Mouse (Mus musculus) forebrain, embryonic 14.5 days (tissue): ENCODE data around the gene Rab3il1. TPM values are rescaled to one million over a fixed set of nuclear protein-coding genes. Genes with fewer than 3 reads are reported as not detected.
A peak's percentile ranks its signal among the peaks of the same experiment; 100 is the strongest.

Source experiments
- ATAC-seq: fragments of 200-750 bp; cut with Nextera tagmentation; 2 replicates; pipeline ENCODE4 v1.8.0; 2017; ENCODE audit warnings: mild to moderate bottlenecking, moderate library complexity
- DNase-seq: peaks from one replicate; pipeline ENCODE4 v3.0.0-alpha.2; 2015; ENCODE audit warnings: low spot score
- H3K27ac ChIP-seq: fragments of 300-500 bp; sonication (generic); 2 replicates; pipeline ENCODE4 v1.5.1; 2014; ENCODE audit warnings: low read depth, mild to moderate bottlenecking, control low read depth, low read length, moderate library complexity
- H3K27me3 ChIP-seq: fragments of 300-500 bp; sonication (generic); replicated peaks from 2 replicates; pipeline ENCODE4 v1.6.1; 2014; ENCODE audit warnings: low read length, control low read depth, mixed read lengths; ENCODE audit not compliant: control insufficient read depth, insufficient read depth
- H3K36me3 ChIP-seq: fragments of 300-500 bp; sonication (generic); 2 replicates; pipeline ENCODE4 v1.6.1; 2014; ENCODE audit warnings: low read length, control low read depth; ENCODE audit not compliant: control insufficient read depth, insufficient read depth
- H3K4me1 ChIP-seq: fragments of 300-500 bp; sonication (generic); 2 replicates; pipeline ENCODE4 v1.6.1; 2014; ENCODE audit warnings: antibody characterized with exemption, low read length, control low read depth; ENCODE audit not compliant: control insufficient read depth, insufficient read depth
- H3K4me2 ChIP-seq: fragments of 300-500 bp; sonication (generic); 2 replicates; pipeline ENCODE4 v1.6.1; 2014; ENCODE audit warnings: mild to moderate bottlenecking, control low read depth, low read length
- H3K4me3 ChIP-seq: fragments of 300-500 bp; sonication (generic); 2 replicates; pipeline ENCODE4 v1.5.1; 2014; ENCODE audit warnings: low read depth, low read length, control low read depth
- H3K9ac ChIP-seq: fragments of 300-500 bp; sonication (generic); 2 replicates; pipeline ENCODE4 v1.6.1; 2014; ENCODE audit warnings: mild to moderate bottlenecking, low read length, control low read depth, moderate library complexity
- H3K9me3 ChIP-seq: fragments of 300-500 bp; sonication (generic); replicated peaks from 2 replicates; pipeline ENCODE4 v1.6.1; 2016; ENCODE audit warnings: low read length, control low read depth, mixed read lengths; ENCODE audit not compliant: control insufficient read depth
- WGBS: fragments of 180-500 bp; shearing (Covaris S2); extraction: QIAGEN DNeasy Blood & Tissue Kit; methylation state at CpG from one replicate; pipeline ENCODE4 v1.1.7; 2014; 5-methylcytosine and 5-hydroxymethylcytosine counted together
- polyA plus RNA-seq: library from polyadenylated mRNA; unstranded; fragments of >200 nt; fragmentation: Nextera tagmentation; extraction: Ambion mirVana; gene quantifications from 2 replicates; pipeline ENCODE4 v1.2.1, GENCODE M21; 2014

The Rab3il1 gene
- polyA plus RNA-seq, 1 experiment from 2014 or later: 20.6 TPM

- ATAC-seq (no peak), DNase-seq (no peak)
- H3K4me1 ChIP-seq: peaks cover 3% of the 10 kb centered on the region; the same call in 1 of the 2 replicates
- peaks cover 98% of the 10 kb centered on the region for H3K36me3 ChIP-seq
- no peaks in the 10 kb centered on the region for H3K27me3 ChIP-seq
- H3K9me3 ChIP-seq: no peaks in the 10 kb centered on the region
- H3K4me3 ChIP-seq: no peak overlapping the region
- H3K27ac ChIP-seq: no peak overlapping the region
- no peak overlapping the region for H3K9ac ChIP-seq
- H3K4me2 ChIP-seq: no peak overlapping the region
- WGBS: 95% methylated on average over 4 of the region's 4 CpGs
These were observed 64.7 kb downstream of the Rab3il1 start for GRCm38 (mm10) chr19:10066189-10066500.

- peaks cover 3% of the 10 kb centered on the region for H3K4me1 ChIP-seq
- 96% methylated on average over 3 of the region's 3 CpGs for WGBS
- H3K27ac ChIP-seq: no peak overlapping the region
- peaks cover 98% of the 10 kb centered on the region for H3K36me3 ChIP-seq
- ATAC-seq: no peak
- H3K27me3 ChIP-seq: no peaks in the 10 kb centered on the region
- no peak overlapping the region for H3K4me2 ChIP-seq
- no peaks in the 10 kb centered on the region for H3K9me3 ChIP-seq
- DNase-seq: no peak
- no peak overlapping the region for H3K9ac ChIP-seq
- H3K4me3 ChIP-seq: no peak overlapping the region
These were observed 65.0 kb downstream of the Rab3il1 start for GRCm38 (mm10) chr19:10066502-10066901.

- Histone ChIP-seq H3K4me1 (peaks cover 3% of the 10 kb centered on the region), H3K27ac (no peak overlapping the region), H3K27me3 (no peaks in the 10 kb centered on the region), H3K9ac (no peak overlapping the region), H3K4me2 (no peak overlapping the region), H3K4me3 (no peak overlapping the region), H3K9me3 (no peaks in the 10 kb centered on the region), H3K36me3 (peaks cover 98% of the 10 kb centered on the region)
- WGBS: 27% methylated on average over 7 of the region's 7 CpGs
- peak; percentile 82 for DNase-seq
- ATAC-seq: peak; percentile 27
These were observed 66.2 kb downstream of the Rab3il1 start for GRCm38 (mm10) chr19:10067701-10068100.

GRCm38 (mm10) chr19:10070186-10070980, 68.9 kb downstream of the Rab3il1 start:
- Histone ChIP-seq H3K27ac (peak overlapping the region; percentile 21; the same call in 1 of the 2 replicates), H3K27me3 (no peaks in the 10 kb centered on the region), H3K4me1 (peaks cover 3% of the 10 kb centered on the region), H3K36me3 (peaks cover 98% of the 10 kb centered on the region), H3K9ac (0 out of 2 replicates have a peak overlapping the region, but pooled peaks have one; percentile 13), H3K9me3 (no peaks in the 10 kb centered on the region), H3K4me2 (no peak overlapping the region), H3K4me3 (no peak overlapping the region)
- ATAC-seq: no peak
- DNase-seq: no peak
- WGBS: 93% methylated on average over 8 of the region's 8 CpGs

- ATAC-seq: peak; percentile 67
- Histone ChIP-seq H3K27ac (peak overlapping the region; percentile 81), H3K4me3 (no peak overlapping the region), H3K9ac (no peak overlapping the region), H3K4me1 (peaks cover 3% of the 10 kb centered on the region), H3K27me3 (no peaks in the 10 kb centered on the region), H3K9me3 (no peaks in the 10 kb centered on the region), H3K4me2 (no peak overlapping the region), H3K36me3 (peaks cover 98% of the 10 kb centered on the region)
- 33% methylated on average over 5 of the region's 5 CpGs for WGBS
- peak; percentile 86 for DNase-seq
These were observed 69.7 kb downstream of the Rab3il1 start for GRCm38 (mm10) chr19:10071166-10071565.

GRCm38 (mm10) chr19:10071892-10072291, 70.4 kb downstream of the Rab3il1 start:
- no peak overlapping the region for H3K9ac ChIP-seq
- peak; percentile 13; the same call in 1 of the 2 replicates for ATAC-seq
- no peak overlapping the region for H3K4me2 ChIP-seq
- H3K36me3 ChIP-seq: peaks cover 98% of the 10 kb centered on the region
- no peaks in the 10 kb centered on the region for H3K9me3 ChIP-seq
- DNase-seq: peak; percentile 30
- H3K4me3 ChIP-seq: no peak overlapping the region
- no peaks in the 10 kb centered on the region for H3K27me3 ChIP-seq
- peaks cover 3% of the 10 kb centered on the region for H3K4me1 ChIP-seq
- H3K27ac ChIP-seq: peak overlapping the region; percentile 81; the same call in 1 of the 2 replicates
- WGBS: 57% methylated on average over 4 of the region's 4 CpGs

- no peak for DNase-seq
- no peak overlapping the region for H3K4me3 ChIP-seq
- H3K4me1 ChIP-seq: peaks cover under 1% of the 10 kb centered on the region
- 92% methylated on average over 5 of the region's 5 CpGs for WGBS
- H3K4me2 ChIP-seq: no peak overlapping the region
- no peak for ATAC-seq
- no peak overlapping the region for H3K27ac ChIP-seq
- H3K36me3 ChIP-seq: peaks cover 98% of the 10 kb centered on the region
- H3K9me3 ChIP-seq: no peaks in the 10 kb centered on the region
- no peak overlapping the region for H3K9ac ChIP-seq
- no peaks in the 10 kb centered on the region for H3K27me3 ChIP-seq
These were observed 71.7 kb downstream of the Rab3il1 start for GRCm38 (mm10) chr19:10073145-10073544.

- Histone ChIP-seq H3K27me3 (no peaks in the 10 kb centered on the region), H3K9ac (no peak overlapping the region), H3K27ac (no peak overlapping the region), H3K4me2 (no peak overlapping the region), H3K4me3 (no peak overlapping the region), H3K9me3 (no peaks in the 10 kb centered on the region), H3K36me3 (peaks cover 100% of the 10 kb centered on the region), H3K4me1 (no peaks in the 10 kb centered on the region)
- DNase-seq (no peak), ATAC-seq (no peak)
- 79% methylated on average over 6 of the region's 6 CpGs for WGBS
These were observed 76.9 kb downstream of the Rab3il1 start for GRCm38 (mm10) chr19:10078392-10078791.

- no peaks in the 10 kb centered on the region for H3K4me1 ChIP-seq
- H3K9me3 ChIP-seq: no peaks in the 10 kb centered on the region
- H3K9ac ChIP-seq: no peak overlapping the region
- H3K4me2 ChIP-seq: no peak overlapping the region
- WGBS: 96% methylated on average over 7 of the region's 7 CpGs
- H3K27me3 ChIP-seq: no peaks in the 10 kb centered on the region
- H3K36me3 ChIP-seq: peaks cover 99% of the 10 kb centered on the region
- no peak for DNase-seq
- H3K27ac ChIP-seq: no peak overlapping the region
- ATAC-seq: no peak
- no peak overlapping the region for H3K4me3 ChIP-seq
These were observed 78.9 kb downstream of the Rab3il1 start for GRCm38 (mm10) chr19:10080384-10080783.
